ENCODE assay signal across 8 mouse cellular contexts in the genomic region with DNA sequence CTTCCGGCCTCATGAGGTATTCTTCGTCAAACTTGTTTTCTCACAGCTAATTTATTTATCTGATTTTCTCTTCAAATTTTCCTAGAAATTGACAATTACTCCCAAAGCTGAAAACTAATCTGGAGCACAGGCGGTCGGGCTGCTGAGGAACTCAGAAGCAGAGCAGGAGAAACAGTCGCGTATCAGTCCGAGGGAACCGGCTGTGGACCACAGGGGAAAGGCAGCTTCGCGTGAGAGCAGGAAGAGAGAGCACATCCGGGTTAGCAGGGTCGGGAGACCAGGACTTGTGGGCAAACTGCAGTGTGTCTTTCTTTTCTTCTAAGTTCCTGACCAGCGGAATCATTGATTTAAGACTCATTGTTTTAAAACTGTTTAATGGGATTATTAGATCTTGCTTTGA. TPM values are rescaled to one million over a fixed set of nuclear protein-coding genes. Genes with fewer than 3 reads are reported as not detected.
A peak's percentile ranks its signal among the peaks of the same experiment; 100 is the strongest.
DNase-seq lines count a peak whose midpoint lies in the region.

No protein-coding gene starts in this region.

- intact Hi-C loops in gastrocnemius, postnatal 14 days (cut with DNase I; ENCODE audit: low total_unique reads), result no loop called here

- DNase-seq in embryo, embryonic 10 days (ENCODE audit: low spot score), result peak; percentile 56
- DNase-seq in embryo, embryonic 10.5 days (ENCODE audit: low spot score), result no peak
- DNase-seq in B cell, adult 2 months, result peak; percentile 41 to 43
- DNase-seq in gastrocnemius, postnatal 14 days, result peak; percentile 31
- peak; percentile 72 for DNase-seq in kidney, postnatal 10 days
- DNase-seq in naive thymus-derived CD4-positive, alpha-beta T cell, adult 2 months (ENCODE audit: low read depth), result peak; percentile 16
- no peak for DNase-seq in layer of hippocampus, adult 9-11 months
- no peak for DNase-seq in right cerebral cortex, postnatal 36 days (ENCODE audit: low spot score in 2 of 2)

RNA-seq across cellular contexts. Expression of gene Dact1, which starts 32.7 kb away (rescaled TPM):
- total RNA-seq in gastrocnemius, postnatal 14 days (2021), result 10 to 100 TPM in 1 of 2 experiments, 1 to 10 TPM in 1; 8.1 to 12.1 TPM

Comparison
In these comparisons a context has a peak if more than half of its experiments do, and no peak if none do; other contexts are left out.
1. DNase-seq: peak in embryo, embryonic 10 days (single experiment), B cell, adult 2 months (2 of 2), gastrocnemius, postnatal 14 days (single experiment), kidney, postnatal 10 days (single experiment) and naive thymus-derived CD4-positive, alpha-beta T cell, adult 2 months (single experiment); none in embryo, embryonic 10.5 days (single experiment), layer of hippocampus, adult 9-11 months (single experiment) and right cerebral cortex, postnatal 36 days (0 of 2).